Mouse (Mus musculus) limb, embryonic 10.5 days (tissue): ENCODE data around the gene Serpinb1a. TPM values are rescaled to one million over a fixed set of nuclear protein-coding genes. Genes with fewer than 3 reads are reported as not detected.
A peak's percentile ranks its signal among the peaks of the same experiment; 100 is the strongest.

ENCODE experiments used
- DNase-seq: peaks from one replicate; pipeline ENCODE4 v3.0.0-alpha.2; 2017; ENCODE audit warnings: low spot score
- H3K27ac ChIP-seq: fragments of 300-500 bp; sonication (generic); 2 replicates; pipeline ENCODE4 v1.5.1; 2016; ENCODE audit warnings: mild to moderate bottlenecking
- H3K27me3 ChIP-seq: fragments of 300-500 bp; sonication (generic); 2 replicates; pipeline ENCODE4 v1.6.1; 2016; ENCODE audit warnings: low read depth, mild to moderate bottlenecking; ENCODE audit not compliant: poor library complexity, severe bottlenecking
- H3K36me3 ChIP-seq: fragments of 300-500 bp; sonication (generic); 2 replicates; pipeline ENCODE4 v1.6.1; 2016; ENCODE audit warnings: mild to moderate bottlenecking, moderate library complexity
- H3K4me1 ChIP-seq: fragments of 300-500 bp; sonication (generic); 2 replicates; pipeline ENCODE4 v1.6.1; 2016
- H3K4me3 ChIP-seq: fragments of 300-500 bp; sonication (generic); 2 replicates; pipeline ENCODE4 v1.5.1; 2016; ENCODE audit warnings: mild to moderate bottlenecking, moderate library complexity
- H3K9me3 ChIP-seq: fragments of 300-500 bp; sonication (generic); replicated peaks from 2 replicates; pipeline ENCODE4 v1.6.1; 2016; ENCODE audit warnings: mild to moderate bottlenecking
- WGBS: fragments of 180-500 bp; shearing (Covaris S2); methylation state at CpG from one replicate; pipeline ENCODE4 v1.1.7; 2016; 5-methylcytosine and 5-hydroxymethylcytosine counted together
- polyA plus RNA-seq: library from polyadenylated mRNA; unstranded; fragments of >200 nt; fragmentation: Nextera tagmentation; extraction: Ambion mirVana; gene quantifications from 2 replicates; pipeline ENCODE4 v1.2.1, GENCODE M21; 2016

Gene Serpinb1a
- polyA plus RNA-seq, 1 experiment from 2014 or later = 2.1 TPM

DNA sequence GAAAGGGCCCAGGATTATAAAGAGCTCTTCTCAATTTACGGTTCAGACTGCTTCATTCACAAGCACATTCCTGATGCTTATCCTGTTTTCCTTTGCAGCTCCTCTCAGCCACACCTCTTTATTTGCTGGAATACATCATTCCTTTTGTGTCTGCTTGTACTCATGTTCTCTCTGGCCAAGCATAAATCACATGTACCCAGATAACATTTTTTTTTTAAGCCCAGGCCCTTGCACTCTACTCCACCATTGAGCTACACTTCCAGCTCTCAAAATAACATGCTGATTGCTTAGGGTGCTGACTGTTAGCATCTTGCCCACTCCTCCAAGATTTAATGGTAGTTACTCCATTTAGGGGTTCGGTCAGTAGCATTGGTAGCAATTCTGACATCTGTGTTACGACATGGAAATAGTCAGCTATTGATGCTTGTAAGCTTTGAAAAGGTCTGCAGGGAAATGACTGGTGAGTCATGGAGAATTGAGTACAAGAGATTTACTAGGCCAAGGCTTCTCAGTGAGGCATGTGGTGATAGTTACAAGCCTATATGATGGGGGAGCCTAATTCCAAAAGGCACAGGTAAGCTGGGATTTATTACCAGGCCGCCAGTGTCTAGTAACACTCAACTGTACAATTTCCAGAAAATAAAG is 47.2 kb downstream of the Serpinb1a start:
- Histone ChIP-seq H3K27me3 (no peaks in the 10 kb centered on the region), H3K36me3 (peaks cover 30% of the 10 kb centered on the region), H3K9me3 (no peaks in the 10 kb centered on the region), H3K4me1 (peaks cover 28% of the 10 kb centered on the region), H3K4me3 (peak overlapping the region; percentile 89), H3K27ac (no peak overlapping the region)
- WGBS = 79% methylated on average over 4 of the region's 4 CpGs
- DNase-seq = no peak

DNA sequence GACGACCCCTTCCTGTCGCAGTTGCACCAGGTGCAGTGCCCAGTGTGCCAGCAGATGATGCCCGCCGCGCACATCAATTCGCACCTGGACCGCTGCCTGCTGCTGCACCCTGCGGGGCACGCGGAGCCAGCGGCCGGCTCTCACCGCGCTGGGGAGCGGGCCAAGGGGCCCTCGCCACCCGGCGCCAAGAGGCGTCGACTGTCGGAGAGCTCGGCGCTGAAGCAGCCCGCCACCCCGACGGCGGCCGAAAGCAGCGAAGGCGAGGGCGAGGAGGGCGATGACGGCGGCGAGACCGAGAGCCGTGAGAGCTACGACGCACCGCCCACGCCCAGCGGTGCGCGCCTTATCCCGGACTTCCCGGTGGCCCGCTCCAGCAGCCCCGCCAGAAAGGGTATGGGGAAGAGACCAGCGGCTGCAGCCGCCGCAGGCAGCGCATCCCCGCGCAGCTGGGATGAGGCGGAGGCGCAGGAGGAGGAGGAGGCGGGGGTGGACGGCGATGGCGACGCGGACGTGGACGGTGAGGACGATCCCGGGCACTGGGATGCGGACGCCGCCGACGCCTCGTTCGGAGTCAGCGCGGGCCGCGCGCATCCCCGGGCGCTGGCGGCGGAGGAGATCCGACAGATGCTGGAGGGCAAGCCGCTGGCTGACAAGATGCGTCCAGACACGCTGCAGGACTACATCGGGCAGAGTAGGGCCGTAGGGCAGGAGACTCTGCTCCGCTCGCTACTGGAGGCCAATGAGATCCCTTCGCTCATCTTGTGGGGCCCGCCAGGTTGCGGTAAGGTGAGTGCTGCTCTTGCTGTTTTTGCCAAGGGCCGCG is 48.5 kb downstream of the Serpinb1a start, which contains the start of gene D930007J09Rik:
D930007J09Rik (minus strand) TSS at position 591 of the 823 bp plus-strand sequence.
- Histone ChIP-seq H3K27ac (peak within 1 kb of the TSS; percentile 88), H3K4me3 (peak within 1 kb of the TSS; percentile 89), H3K4me1 (peaks cover 31% of the 10 kb centered on the region), H3K9me3 (no peaks in the 10 kb centered on the region), H3K27me3 (no peaks in the 10 kb centered on the region), H3K36me3 (peaks cover 17% of the 10 kb centered on the region)
- under 1% methylated on average over 95 of the region's 95 CpGs for WGBS
- peak; percentile 66 for DNase-seq

DNA sequence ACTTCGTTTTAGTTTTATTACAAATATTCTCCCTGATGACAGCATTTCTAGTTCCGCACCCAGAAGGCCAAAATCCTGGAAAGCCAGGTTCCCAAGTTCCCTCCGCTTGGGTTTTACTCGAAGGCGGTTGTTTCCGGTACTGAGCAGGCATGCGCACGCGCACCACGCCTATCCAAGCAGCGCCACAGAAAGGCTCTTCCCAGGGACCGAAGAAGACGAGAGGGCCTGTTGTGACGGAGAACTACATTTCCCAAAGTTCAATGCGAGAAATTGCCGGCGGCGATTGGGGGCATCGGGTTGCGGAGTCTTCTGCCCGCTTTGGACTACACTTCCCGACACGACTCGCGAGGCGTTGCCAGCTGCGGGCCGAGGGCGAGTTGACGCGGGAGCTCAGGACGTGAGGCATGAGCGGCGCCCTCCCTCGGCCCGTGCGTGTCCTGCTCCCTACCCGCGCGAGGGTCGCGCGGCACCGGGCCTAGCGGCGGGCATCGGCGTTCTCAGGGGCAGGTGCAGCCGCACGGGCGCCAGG is 49.2 kb downstream of the Serpinb1a start, which contains the start of gene Wrnip1:
Wrnip1 (plus strand) TSS at position 346 of the 529 bp plus-strand sequence.
- DNase-seq = peak; percentile 97
- Histone ChIP-seq H3K4me3 (peak within 1 kb of the TSS; percentile 89), H3K27me3 (no peaks in the 10 kb centered on the region), H3K9me3 (no peaks in the 10 kb centered on the region), H3K27ac (peak within 1 kb of the TSS; percentile 88), H3K4me1 (peaks cover 32% of the 10 kb centered on the region), H3K36me3 (peaks cover 10% of the 10 kb centered on the region)
- under 1% methylated on average over 51 of the region's 51 CpGs for WGBS

DNA sequence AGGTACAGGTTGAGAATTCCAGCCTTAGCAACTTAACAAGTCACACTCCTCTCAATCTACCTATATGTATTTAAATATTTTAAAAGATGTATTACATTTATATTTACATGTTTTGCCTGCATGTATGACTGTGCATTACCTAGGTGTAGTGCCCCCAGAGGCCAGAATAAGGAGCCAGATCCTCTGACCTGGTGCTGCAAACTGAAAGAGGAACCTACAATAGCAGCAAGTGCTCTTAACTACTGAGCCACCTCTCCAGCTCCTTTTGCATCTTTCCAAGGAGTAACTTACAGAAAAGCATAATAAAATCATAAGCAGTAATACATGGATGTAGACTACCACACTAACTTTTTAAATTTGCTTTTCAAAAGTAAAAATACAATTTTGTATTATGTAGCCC is 50.1 kb downstream of the Serpinb1a start:
- H3K4me3 ChIP-seq = peak overlapping the region; percentile 89; the same call in 1 of the 2 replicates
- no peaks in the 10 kb centered on the region for H3K9me3 ChIP-seq
- peak overlapping the region; percentile 81; the same call in 1 of the 2 replicates for H3K27ac ChIP-seq
- H3K27me3 ChIP-seq = no peaks in the 10 kb centered on the region
- H3K4me1 ChIP-seq = peaks cover 35% of the 10 kb centered on the region
- 0 out of 2 replicates have a peak, but pooled peaks cover 2% of the 10 kb centered on the region for H3K36me3 ChIP-seq
- no peak for DNase-seq

DNA sequence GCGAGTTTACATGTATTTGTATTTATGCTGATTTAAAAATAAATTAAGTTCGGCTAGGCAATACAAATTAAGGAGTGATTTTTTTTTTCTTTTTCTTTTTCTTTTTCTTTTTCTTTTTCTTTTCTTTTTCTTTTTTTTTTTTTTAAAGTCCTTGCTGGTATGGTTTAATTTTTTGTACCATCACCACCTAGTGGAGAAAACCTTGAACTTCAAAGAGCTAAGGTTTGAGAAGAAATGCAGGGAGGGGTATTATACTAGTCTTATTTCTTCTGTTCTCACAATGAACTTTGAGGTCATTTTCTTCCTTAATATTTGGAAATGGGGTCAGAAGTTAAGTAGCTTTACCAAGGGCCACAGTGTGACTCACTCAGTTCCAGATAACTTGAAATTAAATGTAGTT is 51.9 kb downstream of the Serpinb1a start:
- no peak for DNase-seq
- H3K4me3 ChIP-seq = no peak overlapping the region
- 83% methylated on average over 2 of the region's 2 CpGs for WGBS
- H3K9me3 ChIP-seq = no peaks in the 10 kb centered on the region
- H3K4me1 ChIP-seq = peaks cover 35% of the 10 kb centered on the region
- H3K36me3 ChIP-seq = no peaks in the 10 kb centered on the region
- no peaks in the 10 kb centered on the region for H3K27me3 ChIP-seq
- no peak overlapping the region for H3K27ac ChIP-seq

DNA sequence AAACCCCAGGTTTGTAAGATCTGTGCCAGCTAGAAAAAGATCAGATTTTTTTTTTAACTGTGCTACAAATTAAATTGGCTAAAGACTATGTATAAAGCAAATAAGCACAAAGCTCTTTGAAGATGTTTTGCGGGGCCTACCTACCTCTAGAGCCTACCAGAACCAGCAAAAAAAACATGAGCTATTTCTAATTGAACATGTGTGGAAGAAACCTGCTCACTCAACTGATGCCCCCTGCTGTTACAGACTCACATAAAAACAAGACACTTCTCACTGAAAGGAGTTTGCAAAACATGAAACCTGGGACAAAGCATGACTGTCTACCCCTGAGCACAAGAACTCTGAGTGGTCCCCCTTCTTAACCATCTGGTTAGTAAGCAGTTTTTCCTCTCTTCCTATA is 53.9 kb downstream of the Serpinb1a start:
- no peak overlapping the region for H3K4me3 ChIP-seq
- peaks cover 15% of the 10 kb centered on the region for H3K4me1 ChIP-seq
- DNase-seq = no peak
- H3K27ac ChIP-seq = peak overlapping the region; percentile 61; the same call in 1 of the 2 replicates
- WGBS = 88% methylated on average over 1 of the region's 1 CpGs
- H3K36me3 ChIP-seq = no peaks in the 10 kb centered on the region
- H3K9me3 ChIP-seq = no peaks in the 10 kb centered on the region
- H3K27me3 ChIP-seq = no peaks in the 10 kb centered on the region

DNA sequence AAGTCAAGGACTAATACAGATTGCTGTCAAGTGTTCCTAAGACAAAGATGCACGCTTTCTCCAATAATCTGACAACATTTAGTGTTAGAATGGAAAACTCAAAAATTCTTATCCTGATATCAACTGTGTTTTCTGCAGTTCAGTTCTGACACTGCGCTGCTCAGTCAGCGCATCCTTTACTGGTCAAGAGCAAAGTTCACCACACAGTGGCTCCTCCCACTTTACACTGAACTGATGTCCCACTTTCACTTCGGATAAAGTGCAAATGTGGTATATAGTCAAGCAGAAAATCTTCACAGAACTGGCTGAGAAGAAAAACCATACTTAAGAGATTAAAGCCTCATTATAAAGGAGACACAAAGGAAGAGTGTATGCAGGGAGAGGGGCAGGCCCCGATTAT is 55.8 kb downstream of the Serpinb1a start:
- WGBS = 91% methylated on average over 5 of the region's 5 CpGs

DNA sequence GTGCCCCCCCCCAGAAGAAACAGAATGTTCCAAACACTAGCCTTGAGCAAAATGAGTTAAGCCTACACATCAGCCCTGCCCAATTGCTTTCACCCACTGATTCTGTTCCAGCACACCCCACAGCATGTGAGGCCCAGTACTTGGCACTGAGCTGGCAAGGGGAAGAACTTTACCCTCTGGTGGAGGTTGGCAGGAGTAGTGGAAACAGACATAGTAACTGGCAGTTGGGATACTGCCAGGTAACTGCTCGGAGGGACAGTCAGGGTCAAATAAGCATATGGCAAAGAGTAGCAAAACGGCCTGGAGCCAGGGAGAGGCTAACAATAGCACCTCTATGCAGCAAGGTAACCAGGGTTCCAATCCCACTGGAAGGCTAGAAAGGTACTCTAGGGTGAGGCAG is 56.4 kb downstream of the Serpinb1a start:
- no peak overlapping the region for H3K4me3 ChIP-seq
- H3K36me3 ChIP-seq = no peaks in the 10 kb centered on the region
- no peaks in the 10 kb centered on the region for H3K27me3 ChIP-seq
- H3K4me1 ChIP-seq = 0 out of 2 replicates have a peak, but pooled peaks cover 7% of the 10 kb centered on the region
- no peaks in the 10 kb centered on the region for H3K9me3 ChIP-seq
- 85% methylated on average over 2 of the region's 2 CpGs for WGBS
- DNase-seq = no peak
- H3K27ac ChIP-seq = no peak overlapping the region

More for the DNA sequence above, 55.8 kb downstream of the Serpinb1a start:
- H3K27ac ChIP-seq = no peak overlapping the region
- no peaks in the 10 kb centered on the region for H3K36me3 ChIP-seq
- no peak for DNase-seq
- 0 out of 2 replicates have a peak, but pooled peaks cover 7% of the 10 kb centered on the region for H3K4me1 ChIP-seq
- H3K4me3 ChIP-seq = no peak overlapping the region
- H3K9me3 ChIP-seq = no peaks in the 10 kb centered on the region
- H3K27me3 ChIP-seq = no peaks in the 10 kb centered on the region

Other genes starting within 250 kb of the Serpinb1a start
- 0.13 and 0.26 TPM in 2 replicates for gene Mylk4, start 67.2 kb downstream of the Serpinb1a start, polyA plus RNA-seq
- gene Wrnip1, start 49.1 kb downstream of the Serpinb1a start, polyA plus RNA-seq = 14.8 and 20.6 TPM in 2 replicates
- not detected in 2 replicates for gene D930007J09Rik, start 48.3 kb downstream of the Serpinb1a start, polyA plus RNA-seq
- not detected in 2 replicates for gene Serpinb1c, start 47.0 kb upstream of the Serpinb1a start, polyA plus RNA-seq
- gene Serpinb6b, start 114.0 kb upstream of the Serpinb1a start, polyA plus RNA-seq = 0.33 and 0.50 TPM in 2 replicates
- 0.84 and 1.0 TPM in 2 replicates for gene Serpinb9, start 152.1 kb upstream of the Serpinb1a start, polyA plus RNA-seq
- not detected in 2 replicates for gene Serpinb9b, start 176.2 kb upstream of the Serpinb1a start, polyA plus RNA-seq
- not detected in 2 replicates for gene Serpinb1b, start 227.4 kb upstream of the Serpinb1a start, polyA plus RNA-seq